Mouse (Mus musculus): ENCODE results near the gene Faap20.
"Not testable (repeated sequence)": the region's sequence is repeated elsewhere in the genome, so short reads cannot be mapped to it uniquely, and the experiment has no call there.

Faap20 gene

DNA sequence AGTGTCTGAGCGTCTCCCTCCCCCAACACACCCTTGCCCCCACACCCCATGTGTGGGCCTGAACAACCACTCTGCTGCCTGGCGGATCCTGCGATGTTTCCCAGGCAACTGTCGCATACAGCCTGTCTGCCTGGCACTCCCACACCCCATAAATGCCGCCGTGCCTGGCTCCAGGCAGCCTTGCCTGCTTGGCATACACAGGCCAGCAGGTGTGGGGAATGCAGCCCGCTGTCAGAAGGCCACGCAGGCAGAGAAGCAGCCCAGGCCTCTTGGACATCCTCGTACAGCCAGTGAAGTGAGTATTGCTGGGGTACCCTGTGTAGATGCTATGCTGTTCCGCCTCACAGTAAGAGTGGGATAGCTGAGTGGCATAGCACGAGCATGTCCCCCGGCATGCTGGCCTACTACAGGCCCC, 2.9 kb upstream of the Faap20 start:
- no peak for DNase-seq (ENCODE audit: low spot score in 2 of 2)

DNA sequence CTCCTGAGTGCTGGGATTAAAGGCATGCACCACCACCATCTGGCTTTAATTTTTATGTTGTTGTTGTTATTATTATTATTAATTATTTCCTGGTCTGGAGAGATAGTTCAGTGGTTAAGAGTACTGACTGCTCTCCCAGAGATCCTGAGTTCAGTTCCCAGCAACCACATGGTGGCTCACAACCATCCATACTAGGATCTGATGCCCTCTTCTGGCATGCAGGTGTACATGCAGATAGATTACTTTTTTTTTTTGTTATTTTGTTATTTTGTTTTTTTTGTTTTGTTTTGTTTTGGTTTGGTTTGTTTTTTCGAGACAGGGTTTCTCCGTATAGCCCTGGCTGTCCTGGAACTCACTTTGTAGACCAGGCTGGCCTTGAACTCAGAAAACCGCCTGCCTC, 1.5 kb upstream of the Faap20 start:
- DNase-seq (ENCODE audit: low spot score in 2 of 2) = not testable (repeated sequence)

DNA sequence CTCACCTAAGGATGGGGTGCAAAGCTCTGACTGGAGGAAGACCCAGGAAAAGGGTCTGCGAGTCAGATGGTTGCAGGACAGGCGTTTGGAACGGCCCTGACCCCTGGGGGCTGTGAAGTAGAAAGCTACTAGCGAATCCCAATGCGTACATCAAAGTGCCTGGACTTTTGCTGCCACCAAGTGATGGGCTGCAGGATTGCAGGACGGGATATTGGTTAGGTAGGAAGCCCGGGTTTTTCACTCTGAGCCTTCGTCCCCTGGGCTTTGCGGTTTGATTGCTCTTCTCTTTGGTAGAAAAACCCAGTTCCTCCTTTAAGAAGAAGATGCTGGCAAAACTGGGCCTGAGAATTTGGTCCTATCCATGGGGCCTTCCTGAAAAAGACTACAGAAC, 350 bp upstream of the Faap20 start:
- peak; percentile 83 to 92 for DNase-seq (ENCODE audit: low spot score in 2 of 2)

DNA sequence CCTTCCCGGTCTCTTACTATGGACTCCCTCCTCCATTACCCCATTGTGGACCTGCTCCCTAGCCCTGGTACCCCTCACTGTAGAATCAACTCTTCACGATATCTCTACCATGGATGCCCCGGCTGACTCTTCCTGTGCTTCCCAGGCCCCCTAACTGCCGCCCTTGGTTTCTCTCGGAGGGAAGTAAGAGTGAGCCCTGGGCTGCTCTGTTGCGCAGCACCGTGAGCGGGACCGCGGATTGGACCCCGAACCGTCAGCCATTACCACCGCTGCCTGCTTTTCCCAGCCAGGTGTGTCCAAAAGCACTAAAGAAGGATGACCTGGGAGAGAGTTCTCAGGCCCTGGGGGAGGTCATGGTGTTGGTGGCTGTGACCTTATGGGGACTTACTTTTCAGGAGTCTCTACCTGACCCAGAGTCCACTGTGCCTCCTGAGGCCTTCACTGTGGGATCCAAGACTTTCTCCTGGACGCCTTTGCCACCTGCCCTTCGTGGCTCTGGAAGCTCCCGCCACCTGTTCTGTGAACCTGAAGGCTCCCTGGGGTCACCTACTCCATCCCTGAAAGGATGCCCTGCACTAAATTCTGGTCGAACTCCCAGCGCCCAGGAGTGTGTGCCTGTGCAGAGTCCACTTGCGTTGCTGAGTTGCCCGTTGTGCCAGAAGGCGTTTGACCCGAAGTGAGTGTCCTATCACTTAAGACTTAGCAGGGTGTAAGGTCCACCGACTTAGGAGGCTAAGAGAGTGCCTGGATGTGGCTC, 937 bp downstream of the Faap20 start:
- no peak for DNase-seq (ENCODE audit: low spot score in 2 of 2)

DNA sequence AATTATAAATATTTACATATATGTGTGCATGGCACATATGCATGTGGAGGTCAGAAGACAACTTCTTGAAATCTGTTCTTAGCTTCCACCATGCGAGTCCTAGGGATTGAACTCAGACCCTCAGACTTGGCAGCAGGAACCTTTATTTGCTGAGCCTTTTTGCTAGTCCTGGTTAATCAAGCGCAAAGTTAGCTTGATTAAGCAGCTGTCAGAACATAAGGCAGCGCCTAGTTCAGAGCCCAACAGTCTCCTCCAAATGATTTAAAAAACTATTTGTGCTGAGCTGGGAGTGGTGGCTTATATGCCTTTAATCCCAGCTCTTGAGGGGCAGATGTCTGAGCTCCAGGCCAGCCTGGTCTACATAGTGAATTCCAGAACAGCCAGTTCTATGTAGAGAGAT, 1.5 kb downstream of the Faap20 start:
- DNase-seq (ENCODE audit: low spot score in 2 of 2) = no peak

DNA sequence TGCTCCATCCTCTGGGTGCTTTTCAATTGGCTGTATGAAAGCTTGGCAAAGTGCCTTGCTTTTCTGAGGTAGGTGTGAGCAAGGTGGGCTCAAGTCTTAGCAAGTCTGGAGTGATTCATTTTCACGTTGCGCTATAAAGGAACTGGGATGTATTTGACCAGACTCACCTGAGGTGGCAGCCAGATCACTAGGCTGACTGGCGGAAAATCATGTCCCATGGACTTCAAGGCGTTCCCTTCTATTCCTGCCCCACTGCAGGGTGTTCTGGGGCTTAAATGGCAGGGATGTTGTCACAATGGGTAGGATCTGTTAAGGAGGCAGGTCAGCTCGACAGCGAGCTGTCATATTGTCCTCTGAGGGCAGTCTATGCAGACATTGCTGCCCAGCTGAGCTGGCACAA, 2.7 kb downstream of the Faap20 start:
- no peak for DNase-seq (ENCODE audit: low spot score in 2 of 2)

DNA sequence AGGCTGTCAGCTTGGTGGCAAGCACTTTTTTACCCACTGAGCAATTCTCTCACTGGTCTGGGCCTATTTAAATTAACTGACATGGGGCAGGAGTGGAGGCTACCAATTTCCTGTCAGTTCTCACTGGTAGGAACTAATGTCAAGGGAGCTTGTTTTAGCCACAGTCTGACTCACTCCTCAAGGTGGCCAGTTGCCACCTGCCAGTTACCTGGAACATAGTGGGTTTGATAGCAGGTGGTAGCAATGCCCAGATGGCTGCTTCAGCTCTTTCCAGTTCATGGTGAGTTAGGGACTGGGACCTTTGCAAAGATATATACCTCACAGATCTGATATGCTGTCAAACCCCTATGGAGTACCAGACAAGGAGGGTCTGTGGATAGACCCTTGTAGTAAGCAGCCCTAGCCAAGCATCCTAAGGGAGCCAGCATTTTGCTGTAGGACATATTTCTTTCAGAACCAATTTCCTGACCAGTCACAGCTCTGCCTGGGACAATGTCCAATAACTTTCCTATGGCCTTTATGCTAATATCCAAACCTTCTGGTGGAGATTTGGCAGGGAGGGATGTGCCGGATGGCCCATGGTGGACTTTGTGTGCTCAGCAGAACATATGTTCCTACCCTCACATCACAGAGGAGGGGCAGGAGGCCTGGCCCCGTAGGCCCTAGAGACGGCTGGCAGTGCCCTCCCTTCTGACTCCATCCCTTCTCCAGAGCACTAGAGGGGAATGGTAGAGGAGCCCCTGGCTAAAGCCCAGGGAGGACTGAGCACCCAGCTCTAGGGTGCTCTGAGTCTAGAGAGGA, 15.1 kb downstream of the Faap20 start:
- DNase-seq (ENCODE audit: low spot score in 2 of 2) = no peak

DNA sequence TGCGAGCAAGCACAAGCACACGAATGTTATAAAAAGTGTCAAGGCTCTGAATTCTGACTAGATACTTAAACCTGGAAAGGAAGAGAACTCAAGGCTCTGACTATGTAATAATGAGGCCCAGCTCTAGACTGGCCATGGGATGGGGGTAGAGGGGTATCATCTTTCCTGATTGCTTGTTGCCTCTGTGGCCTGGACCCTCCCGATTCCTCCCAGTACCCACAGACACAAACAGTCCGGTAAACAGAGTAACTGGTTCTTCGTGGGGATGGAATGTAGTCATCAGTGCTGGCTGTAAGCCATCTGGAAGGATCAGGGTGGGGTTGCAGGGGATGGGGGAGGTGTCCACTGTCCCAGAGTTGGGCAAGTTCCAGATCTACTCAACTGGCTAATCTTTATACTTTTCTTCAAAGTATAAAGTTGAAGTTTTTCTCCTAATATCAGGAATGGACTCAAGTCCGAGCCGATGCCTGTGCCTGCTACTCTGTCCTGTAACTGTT, 17.5 kb downstream of the Faap20 start:
- DNase-seq (ENCODE audit: low spot score in 2 of 2) = no peak

DNA sequence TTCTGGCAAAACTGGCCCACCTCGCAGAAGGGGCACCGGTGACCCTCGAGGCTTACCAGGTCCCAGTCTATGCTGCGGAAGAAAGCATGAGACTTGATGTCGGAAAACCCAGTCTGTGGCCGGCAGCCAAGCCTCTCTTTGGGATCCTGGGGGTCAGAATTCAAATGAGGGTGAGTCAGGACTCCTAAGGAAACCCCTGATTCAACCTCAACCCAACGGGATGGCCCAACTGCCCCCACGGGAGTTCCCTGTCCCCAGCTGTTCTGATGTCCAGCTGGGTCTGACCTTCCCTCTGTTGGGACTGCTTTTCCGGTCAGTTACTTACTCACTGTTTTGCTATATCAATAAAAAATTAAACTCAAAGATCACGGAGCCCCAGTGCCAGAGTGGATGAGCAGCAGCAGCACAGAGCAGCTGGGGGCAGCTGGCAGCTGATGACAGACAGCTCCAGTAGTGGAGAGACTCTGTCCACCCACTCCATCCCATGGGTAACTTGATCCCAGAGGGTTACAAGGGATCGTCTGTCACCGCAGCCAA, 18.1 kb downstream of the Faap20 start:
- DNase-seq (ENCODE audit: low spot score in 2 of 2) = no peak

DNA sequence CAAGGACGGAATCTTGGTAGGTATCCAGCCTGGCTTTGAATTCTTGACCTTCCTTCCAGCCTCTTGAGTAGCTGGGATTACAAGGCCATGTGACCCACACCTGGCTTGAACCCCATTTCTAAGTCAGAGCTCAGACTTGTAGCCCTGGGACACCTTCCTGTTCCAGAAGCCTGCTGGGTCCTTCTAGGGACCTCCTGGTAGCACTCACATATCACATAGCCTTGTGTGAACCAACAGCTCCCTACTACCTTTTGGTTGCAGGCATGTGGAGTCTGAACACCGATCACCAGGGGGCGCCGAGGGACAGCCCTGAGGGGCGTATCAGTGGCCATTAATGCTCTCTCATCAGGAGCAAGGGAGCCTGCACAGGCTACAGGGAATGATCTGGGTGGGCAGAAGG, 18.8 kb downstream of the Faap20 start:
- DNase-seq (ENCODE audit: low spot score in 2 of 2) = peak in 1 of 2 experiments; percentile 23

DNA sequence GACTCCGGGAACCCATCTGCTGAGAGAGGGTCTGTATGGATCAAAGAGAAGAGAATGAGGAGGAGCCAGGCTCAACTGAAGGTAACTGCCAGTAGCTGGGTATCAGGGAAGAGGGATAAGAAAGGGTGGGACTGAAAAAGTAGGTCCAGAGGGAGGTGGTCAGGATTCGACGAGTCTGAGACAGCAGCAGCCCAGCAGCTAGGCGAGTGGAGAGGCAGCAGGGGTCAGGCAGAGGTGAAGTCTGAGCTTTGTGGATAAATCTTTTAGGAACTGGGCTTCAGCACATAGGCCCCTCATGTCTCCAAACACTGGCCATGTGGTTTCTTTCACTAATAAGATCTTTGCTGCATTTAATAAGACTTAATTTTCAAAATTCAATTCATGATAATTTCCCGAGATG, 24.8 kb downstream of the Faap20 start:
- DNase-seq (ENCODE audit: low spot score in 2 of 2) = no peak

DNA sequence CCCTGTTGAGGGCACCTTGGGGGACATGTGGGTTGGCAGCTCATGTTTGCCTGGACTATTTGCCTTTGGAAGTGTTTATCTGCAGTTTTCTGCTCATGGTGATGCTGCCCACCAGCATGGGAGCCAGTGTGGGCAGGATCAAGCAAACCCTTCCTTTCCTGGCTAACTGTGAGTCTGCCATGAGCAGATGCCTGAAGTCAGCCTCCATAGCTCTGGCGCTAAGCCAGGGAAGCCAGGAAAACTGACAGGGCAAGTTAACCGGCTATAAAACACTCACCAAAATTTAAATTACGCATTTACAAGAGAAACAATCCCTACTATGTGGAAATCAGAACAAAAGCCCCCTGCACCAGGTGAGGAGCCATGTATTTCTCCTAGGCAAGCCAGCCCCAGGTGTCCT, 25.2 kb downstream of the Faap20 start:
- no peak for DNase-seq (ENCODE audit: low spot score in 2 of 2)

DNA sequence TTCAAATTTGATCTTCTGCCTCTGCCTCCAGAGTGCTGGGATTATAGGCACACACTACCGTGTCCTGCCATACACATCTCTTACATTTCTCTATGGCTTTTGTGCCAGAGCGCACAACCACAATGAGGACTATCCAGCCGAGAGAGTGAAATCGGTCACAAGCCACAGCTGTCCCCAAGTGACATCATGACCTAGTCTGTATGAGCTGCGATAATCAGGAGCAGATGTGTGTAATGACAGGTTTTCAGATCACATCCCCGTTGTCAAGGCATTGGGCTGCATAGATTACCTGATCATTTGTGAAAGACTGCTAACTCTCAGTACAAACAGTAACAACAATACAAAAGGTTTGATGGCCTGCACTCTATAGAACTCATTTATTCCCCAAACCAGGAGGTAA, 28.4 kb downstream of the Faap20 start:
- DNase-seq (ENCODE audit: low spot score in 2 of 2) = no peak

DNA sequence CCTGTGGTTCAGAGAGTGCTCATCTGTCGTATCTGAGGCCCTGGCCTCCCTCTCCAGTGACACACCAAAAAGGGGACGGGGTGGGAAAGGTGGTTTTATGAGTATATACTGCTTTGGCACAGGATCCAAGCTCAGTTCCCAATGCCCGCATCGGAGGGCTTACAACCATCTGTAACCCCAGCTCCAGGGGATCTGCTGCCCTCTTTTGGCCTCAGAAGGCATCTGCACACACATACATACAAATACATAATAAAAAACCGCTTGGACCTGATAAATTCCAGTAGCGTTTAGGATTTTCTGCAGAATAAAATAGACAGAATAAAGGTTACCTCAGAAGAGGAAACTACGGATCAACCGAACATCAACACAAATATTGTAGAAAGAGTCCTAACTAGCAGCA, 29.5 kb downstream of the Faap20 start:
- DNase-seq (ENCODE audit: low spot score in 2 of 2) = no peak

DNA sequence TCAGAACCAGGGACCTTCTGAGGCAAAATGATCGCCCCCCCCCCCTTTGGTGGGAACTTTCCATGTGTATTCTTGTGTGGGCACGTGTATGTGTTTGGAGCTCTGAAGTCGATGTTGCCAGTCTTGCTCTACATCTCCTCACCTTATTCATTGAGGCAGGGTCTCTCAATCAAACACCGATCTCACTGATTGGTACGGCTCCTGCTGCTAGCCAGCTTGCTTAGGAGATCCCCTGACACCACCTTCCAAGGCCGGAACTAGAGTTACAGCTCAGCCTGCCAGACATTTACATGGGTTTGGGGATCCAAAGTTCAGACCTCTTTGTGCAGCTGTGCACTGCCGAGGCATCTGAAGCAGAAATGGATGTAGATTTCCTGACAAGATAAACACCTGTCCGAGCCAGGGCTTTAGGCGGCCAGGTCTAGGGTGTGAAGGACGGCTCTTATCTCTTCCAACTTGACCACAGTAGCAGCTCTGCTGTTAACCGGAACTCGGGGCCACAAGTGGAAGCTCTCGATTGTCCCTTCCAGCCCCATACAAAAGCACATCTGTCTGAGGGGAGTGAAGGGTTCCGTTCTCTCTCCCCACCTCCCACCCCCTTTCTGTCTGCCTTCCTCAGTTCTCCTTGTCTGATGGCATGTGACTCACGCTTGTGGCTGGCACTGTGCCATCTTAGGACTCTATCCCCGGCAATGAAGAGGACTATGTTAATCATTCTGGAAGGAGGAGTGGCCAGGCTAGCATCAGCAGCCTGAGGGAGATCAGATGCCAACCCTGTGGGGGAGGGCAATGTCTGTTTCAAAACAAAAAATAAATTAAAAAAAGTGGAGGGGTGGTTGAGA, 30.5 kb downstream of the Faap20 start:
- DNase-seq (ENCODE audit: low spot score in 2 of 2) = no peak

DNA sequence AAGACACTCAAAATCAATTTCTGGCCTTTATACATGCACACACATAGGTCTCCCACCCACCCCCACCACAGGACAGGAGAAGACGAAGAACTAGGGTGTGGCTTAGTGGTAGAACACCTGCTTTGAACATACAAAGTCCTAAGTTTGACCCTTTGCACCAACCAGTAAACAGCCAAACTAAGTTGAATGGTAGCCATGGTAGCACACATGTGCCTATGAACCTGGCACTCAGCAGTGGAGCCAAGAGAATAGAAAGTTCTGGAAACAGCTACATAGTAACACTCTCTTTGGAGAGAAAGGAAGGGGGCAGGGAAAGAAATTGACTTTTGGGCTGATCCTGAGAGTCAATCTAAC, 31.1 kb downstream of the Faap20 start:
- DNase-seq (ENCODE audit: low spot score in 2 of 2) = no peak

DNA sequence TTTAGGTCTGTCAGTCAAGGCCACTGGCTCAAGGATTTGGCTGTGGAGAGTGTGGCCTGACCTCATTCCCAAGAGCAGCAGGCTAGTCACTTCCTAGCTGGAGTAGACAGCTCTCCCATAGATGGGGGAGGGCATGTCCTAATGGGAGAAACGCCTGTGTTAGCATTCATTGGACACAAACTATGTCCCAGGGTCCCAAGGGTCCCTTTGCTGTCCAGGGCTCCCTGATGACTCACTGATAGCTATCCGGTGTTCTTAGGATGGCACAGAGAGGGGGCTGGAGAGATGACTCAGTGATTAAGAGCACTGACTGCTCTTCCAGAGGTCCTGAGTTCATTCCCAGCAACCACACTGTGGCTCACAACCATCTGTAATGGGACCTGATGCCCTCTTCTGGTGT, 31.6 kb downstream of the Faap20 start:
- DNase-seq (ENCODE audit: low spot score in 2 of 2) = no peak

DNA sequence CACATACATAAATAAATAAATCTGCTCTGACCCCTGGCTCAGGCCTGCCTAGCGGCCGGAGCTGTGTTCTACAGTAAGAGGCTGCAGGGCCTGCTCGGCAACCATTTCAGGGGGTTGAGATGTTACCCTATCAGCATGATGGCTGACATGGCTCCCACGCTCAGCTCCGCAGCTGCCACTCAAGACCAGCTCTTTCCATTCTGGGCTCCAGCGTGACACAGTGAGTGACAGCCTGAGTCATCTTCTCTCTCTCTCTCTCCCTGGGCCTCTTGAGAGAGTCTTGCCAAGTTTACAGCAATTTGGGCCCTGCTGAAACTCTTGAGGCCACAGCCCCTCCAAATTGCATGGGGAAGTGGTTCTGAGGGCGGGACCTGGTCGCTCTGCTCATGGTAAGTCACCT, 32.0 kb downstream of the Faap20 start:
- no peak for DNase-seq (ENCODE audit: low spot score in 2 of 2)

DNA sequence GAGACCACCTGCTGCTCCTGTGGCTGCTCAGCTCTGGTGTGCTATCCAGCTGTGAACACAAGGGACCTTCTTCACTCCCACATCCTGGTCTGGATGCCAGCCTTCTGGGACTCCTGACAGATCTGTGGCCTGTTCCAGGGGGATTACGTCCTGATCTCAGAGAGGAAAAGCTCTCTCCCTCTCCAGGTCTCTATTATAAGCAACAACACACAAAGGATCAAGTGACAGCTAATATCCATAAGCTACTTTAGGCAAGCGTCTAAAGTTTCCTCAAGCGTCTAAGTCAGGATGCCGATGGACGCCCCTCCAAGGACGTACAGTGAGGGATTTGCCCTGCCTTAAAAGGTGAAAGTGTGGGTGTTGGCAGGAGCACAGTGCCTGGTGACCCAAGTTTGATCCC, 32.6 kb downstream of the Faap20 start:
- DNase-seq (ENCODE audit: low spot score in 2 of 2) = no peak

DNA sequence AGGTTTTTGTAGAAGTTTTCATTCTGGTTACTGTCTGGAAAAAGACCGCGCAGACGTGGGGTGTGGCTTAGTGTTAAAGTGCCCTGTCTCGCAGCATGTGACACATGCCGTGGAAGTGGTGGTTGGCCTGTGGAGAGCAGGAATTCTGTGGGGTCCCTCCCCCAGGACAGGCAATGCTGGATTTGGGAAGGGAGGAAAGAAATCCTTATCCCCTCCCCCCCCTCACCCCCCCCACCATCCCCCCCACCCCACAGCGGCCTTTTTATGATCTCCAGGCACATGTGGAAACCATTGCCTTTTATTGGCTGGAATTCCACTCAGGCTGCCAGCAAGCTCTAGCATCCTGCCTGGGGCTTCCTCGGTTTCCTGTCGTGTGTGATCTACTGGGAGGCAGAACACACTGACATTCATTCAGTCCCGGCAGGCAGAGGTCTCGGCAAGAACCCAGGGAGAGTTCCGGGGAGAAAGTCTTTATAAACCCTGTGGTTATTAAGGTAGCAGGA, 33.5 kb downstream of the Faap20 start:
- no peak for DNase-seq (ENCODE audit: low spot score in 2 of 2)

DNA sequence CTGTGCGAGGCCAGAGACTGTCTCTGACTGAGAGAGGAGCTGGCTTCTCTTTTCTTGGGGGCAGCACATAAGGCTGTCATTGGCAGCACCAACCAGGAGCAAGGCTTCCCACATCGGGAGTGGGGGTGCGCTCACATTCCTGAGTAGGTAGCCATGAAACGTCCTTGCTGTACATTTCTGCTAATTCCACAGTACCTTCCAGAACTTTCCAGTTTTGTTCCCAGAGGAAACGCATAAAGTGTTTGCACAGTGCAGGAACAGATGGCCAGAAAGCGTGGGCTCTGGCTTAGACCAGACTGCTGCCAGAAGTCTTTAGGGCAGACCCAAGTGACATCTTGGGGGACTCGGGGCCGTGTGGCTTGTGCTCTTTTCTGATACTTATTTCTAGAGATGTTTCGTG, 34.0 kb downstream of the Faap20 start:
- no peak for DNase-seq (ENCODE audit: low spot score in 2 of 2)
